Mouse (Mus musculus) cortical plate, adult 2 months (tissue): ENCODE measurements around the gene Cdon. TPM values are rescaled to one million over a fixed set of nuclear protein-coding genes. Genes with fewer than 3 reads are reported as not detected.

ENCODE experiments used
- H3K27ac ChIP-seq: fragments of 200-500 bp; 2 replicates; pipeline ENCODE4 v1.5.1; 2012; ENCODE audit warnings: low read length, control low read depth, inconsistent platforms; ENCODE audit not compliant: insufficient read depth
- H3K4me1 ChIP-seq: fragments of 200-500 bp; 2 replicates; pipeline ENCODE4 v1.6.1; 2011; ENCODE audit warnings: low read length; ENCODE audit not compliant: control insufficient read depth, insufficient read depth
- H3K4me3 ChIP-seq: fragments of 200-500 bp; 2 replicates; pipeline ENCODE4 v1.5.1; 2011; ENCODE audit warnings: mild to moderate bottlenecking, low read length, control low read depth; ENCODE audit not compliant: insufficient read depth
- CTCF ChIP-seq: fragments of 200-500 bp; IDR thresholded peaks from 2 replicates; pipeline ENCODE4 v1.5.1; 2011; ENCODE audit warnings: mild to moderate bottlenecking, control low read depth, low read length; ENCODE audit not compliant: insufficient read depth; ENCODE audit errors: extremely low read depth
- POLR2A ChIP-seq: fragments of 200-500 bp; IDR thresholded peaks from 2 replicates; pipeline ENCODE4 v1.6.1; 2011; ENCODE audit warnings: mild to moderate bottlenecking, low read length, control low read depth; ENCODE audit not compliant: insufficient read depth; ENCODE audit errors: extremely low read depth
- polyA plus RNA-seq: library from polyadenylated mRNA; depleted of rRNA; stranded (reverse); fragments of >200 nt; gene quantifications from 2 replicates; pipeline ENCODE4 v1.2.3, GENCODE M21; 2012; rRNA removed

Cdon gene
- polyA plus RNA-seq, 1 experiment: 5.6 TPM

GRCm38 (mm10) chr9:35545704-35546103 is 124.8 kb downstream of the Cdon start:
- TF ChIP-seq CTCF (peak; percentile 49), POLR2A (no peak)
- Histone ChIP-seq H3K27ac (no peak overlapping the region), H3K4me3 (no peak overlapping the region), H3K4me1 (no peaks in the 10 kb centered on the region)

GRCm38 (mm10) chr9:35546745-35547144 is 125.8 kb downstream of the Cdon start:
- Histone ChIP-seq H3K4me1 (no peaks in the 10 kb centered on the region), H3K4me3 (no peak overlapping the region), H3K27ac (no peak overlapping the region)
- TF ChIP-seq POLR2A: no peak
- TF ChIP-seq CTCF: no peak

DNA sequence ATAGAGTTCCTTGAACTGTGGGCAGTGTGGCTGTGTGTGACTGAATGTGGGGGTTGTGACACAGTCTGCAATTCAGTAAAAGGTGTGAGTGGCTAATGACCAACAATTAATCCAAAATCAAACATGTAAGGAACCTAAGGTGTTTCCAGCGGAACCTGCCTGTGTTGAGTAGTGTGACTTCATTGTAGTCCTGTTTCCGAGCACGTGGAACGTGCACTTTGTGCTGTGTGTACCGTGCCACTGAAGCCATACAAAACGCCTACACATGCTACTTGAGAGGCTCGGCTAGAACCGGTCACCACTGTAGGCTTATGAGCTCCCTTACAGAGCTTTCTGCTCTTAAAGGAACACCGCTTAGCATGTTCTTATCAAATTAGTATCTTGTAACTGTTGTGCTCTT is 127.5 kb downstream of the Cdon start:
- TF ChIP-seq CTCF (no peak), POLR2A (no peak)
- H3K27ac ChIP-seq: no peak overlapping the region
- no peak overlapping the region for H3K4me3 ChIP-seq
- H3K4me1 ChIP-seq: peaks cover 1% of the 10 kb centered on the region; the same call in 1 of the 2 replicates

GRCm38 (mm10) chr9:35556494-35557102 is 135.7 kb downstream of the Cdon start:
- Histone ChIP-seq H3K27ac (no peak overlapping the region), H3K4me1 (peaks cover 3% of the 10 kb centered on the region; the same call in 1 of the 2 replicates), H3K4me3 (no peak overlapping the region)
- no peak for TF ChIP-seq POLR2A
- TF ChIP-seq CTCF: no peak

Other genes starting within 250 kb of the Cdon start
- 23.1 and 25.3 TPM in 2 replicates for gene Dcps, start 245.1 kb upstream of the Cdon start, polyA plus RNA-seq
- gene Srpr, start 221.0 kb upstream of the Cdon start, polyA plus RNA-seq: 50.5 and 52.8 TPM in 2 replicates
- 2.7 and 3.3 TPM in 2 replicates for gene Tirap, start 220.8 kb upstream of the Cdon start, polyA plus RNA-seq
- 57.0 and 64.6 TPM in 2 replicates for gene Foxred1, start 210.1 kb upstream of the Cdon start, polyA plus RNA-seq
- gene Fam118b, start 153.3 kb upstream of the Cdon start, polyA plus RNA-seq: 21.2 and 22.0 TPM in 2 replicates
- 8.8 and 9.5 TPM in 2 replicates for gene Rpusd4, start 153.3 kb upstream of the Cdon start, polyA plus RNA-seq
- not detected in 2 replicates for gene Gm1113, start 97.1 kb downstream of the Cdon start, polyA plus RNA-seq
- gene Ddx25, start 137.4 kb downstream of the Cdon start, polyA plus RNA-seq: 13.9 and 14.8 TPM in 2 replicates
- gene Pus3, start 137.5 kb downstream of the Cdon start, polyA plus RNA-seq: 11.4 and 12.0 TPM in 2 replicates
- 0.44 and 0.49 TPM in 2 replicates for gene Pate2, start 149.2 kb downstream of the Cdon start, polyA plus RNA-seq
- gene Hyls1, start 149.3 kb downstream of the Cdon start, polyA plus RNA-seq: 5.4 and 7.3 TPM in 2 replicates
- not detected in 2 replicates for gene Pate4, start 190.8 kb downstream of the Cdon start, polyA plus RNA-seq
- not detected in 2 replicates for gene Pate3, start 227.1 kb downstream of the Cdon start, polyA plus RNA-seq